Mouse (Mus musculus) CH12.LX (cell line): ENCODE data around the gene Clptm1. TPM values are rescaled to one million over a fixed set of nuclear protein-coding genes. Genes with fewer than 3 reads are reported as not detected.

Source experiments
- DNase-seq: peaks from one replicate; pipeline ENCODE4 v3.0.0-alpha.2; 2013; ENCODE audit errors: extremely low read depth
- H3K27ac ChIP-seq: 2 replicates; pipeline ENCODE4 v1.5.1; 2012; ENCODE audit warnings: low read depth, mild to moderate bottlenecking, control low read depth, moderate library complexity; ENCODE audit not compliant: insufficient read depth
- H3K27me3 ChIP-seq: replicated peaks from 2 replicates; pipeline ENCODE3; 2012; ENCODE audit warnings: inconsistent platforms
- H3K36me3 ChIP-seq, 2 experiments: replicated peaks in 1 of 2; 2 replicates each; pipeline versions ENCODE3 to v1.6.1; 2012; ENCODE audit warnings: inconsistent platforms in 1 of 2, low read length in 1 of 2, mild to moderate bottlenecking in 1 of 2, mixed read lengths in 1 of 2, moderate library complexity in 1 of 2; ENCODE audit not compliant: control insufficient read depth in 1 of 2, insufficient read depth in 1 of 2
- H3K4me1 ChIP-seq, 2 experiments: 2 replicates each; pipeline ENCODE4 v1.6.1; 2012; ENCODE audit warnings: inconsistent platforms in 1 of 2, moderate library complexity in 1 of 2; ENCODE audit not compliant: insufficient read depth in 2 of 2, control insufficient read depth in 1 of 2
- H3K4me2 ChIP-seq: 2 replicates; pipeline ENCODE4 v1.6.1; 2012; ENCODE audit warnings: low read depth, mild to moderate bottlenecking, control low read depth; ENCODE audit not compliant: poor library complexity, insufficient read depth, severe bottlenecking
- H3K4me3 ChIP-seq, 3 experiments: fragments of 150-350 bp in 1 of 3; sonication (generic) in 1 of 3; replicated peaks in 1 of 3; 2 replicates each; pipeline versions ENCODE3 to v1.5.1; 2011 to 2012; ENCODE audit warnings: low read depth in 2 of 3, low read length in 2 of 3, mild to moderate bottlenecking in 2 of 3, moderate library complexity in 2 of 3, control low read depth in 1 of 3, improper control_type of control experiment in 1 of 3, inconsistent platforms in 1 of 3, mixed read lengths in 1 of 3; ENCODE audit not compliant: poor library complexity in 1 of 3
- H3K79me2 ChIP-seq: replicated peaks from 2 replicates; pipeline ENCODE4 v1.6.1; 2012; ENCODE audit warnings: mild to moderate bottlenecking, moderate library complexity; ENCODE audit not compliant: control insufficient read depth, poor library complexity, insufficient read depth, severe bottlenecking; ENCODE audit errors: extremely low read depth
- H3K9ac ChIP-seq: 2 replicates; pipeline ENCODE4 v1.6.1; 2012; ENCODE audit warnings: low read depth, mild to moderate bottlenecking, control low read depth, moderate library complexity; ENCODE audit not compliant: insufficient read depth
- H3K9me3 ChIP-seq: replicated peaks from 2 replicates; pipeline ENCODE3; 2012; ENCODE audit warnings: low read length, inconsistent platforms, mixed read lengths
- CHD1 ChIP-seq: IDR thresholded peaks from 2 replicates; pipeline ENCODE4 v1.6.1; 2012; ENCODE audit warnings: low read depth, low read length, improper control_type of control experiment, inconsistent platforms
- CHD2 ChIP-seq: IDR thresholded peaks from 2 replicates; pipeline ENCODE4 v1.6.1; 2011; ENCODE audit warnings: low read length, improper control_type of control experiment
- CTCF ChIP-seq, 2 experiments: IDR thresholded peaks in 1 of 2; conservative IDR thresholded peaks in 1 of 2; 2 replicates each; pipeline ENCODE4 v1.5.1; 2011 to 2012; ENCODE audit warnings: low read depth in 2 of 2, low read length in 2 of 2, improper control_type of control experiment in 1 of 2, inconsistent platforms in 1 of 2, mild to moderate bottlenecking in 1 of 2, moderate library complexity in 1 of 2
- E2F4 ChIP-seq: IDR thresholded peaks from 2 replicates; pipeline ENCODE4 v1.6.1; 2011; ENCODE audit warnings: low read depth, low read length, improper control_type of control experiment; ENCODE audit not compliant: insufficient replicate concordance
- ELF1 ChIP-seq: IDR thresholded peaks from 2 replicates; pipeline ENCODE4 v1.6.1; 2014; ENCODE audit warnings: low read depth, mild to moderate bottlenecking, inconsistent platforms, low read length, improper control_type of control experiment
- EP300 ChIP-seq: IDR thresholded peaks from 2 replicates; pipeline ENCODE4 v1.6.1; 2011; ENCODE audit warnings: low read length, improper control_type of control experiment
- ETS1 ChIP-seq: conservative IDR thresholded peaks from 2 replicates; pipeline ENCODE4 v1.6.1; 2012; ENCODE audit warnings: low read depth, mild to moderate bottlenecking, inconsistent platforms, low read length, improper control_type of control experiment, moderate library complexity
- GABPA ChIP-seq: IDR thresholded peaks from 2 replicates; pipeline ENCODE4 v1.6.1; 2012; ENCODE audit warnings: low read depth, low read length, improper control_type of control experiment, inconsistent platforms; ENCODE audit not compliant: insufficient replicate concordance
- HCFC1 ChIP-seq: IDR thresholded peaks from 2 replicates; pipeline ENCODE4 v1.6.1; 2012; ENCODE audit warnings: low read depth, mild to moderate bottlenecking, inconsistent platforms, low read length, improper control_type of control experiment
- JUN ChIP-seq: IDR thresholded peaks from 2 replicates; pipeline ENCODE4 v1.6.1; 2011; ENCODE audit warnings: low read depth, mild to moderate bottlenecking, low read length, improper control_type of control experiment, moderate library complexity; ENCODE audit not compliant: insufficient read depth
- JUND ChIP-seq: conservative IDR thresholded peaks from 2 replicates; pipeline ENCODE4 v1.6.1; 2011; ENCODE audit warnings: low read depth, low read length, improper control_type of control experiment
- MAX ChIP-seq: IDR thresholded peaks from 2 replicates; pipeline ENCODE4 v1.6.1; 2011; ENCODE audit warnings: low read length, improper control_type of control experiment
- MAZ ChIP-seq: IDR thresholded peaks from 2 replicates; pipeline ENCODE4 v1.6.1; 2012; ENCODE audit warnings: low read depth, mild to moderate bottlenecking, inconsistent platforms, low read length, improper control_type of control experiment, moderate library complexity
- MEF2A ChIP-seq: IDR thresholded peaks from 2 replicates; pipeline ENCODE4 v1.6.1; 2014; ENCODE audit warnings: low read depth, mild to moderate bottlenecking, inconsistent platforms, low read length, improper control_type of control experiment, borderline replicate concordance
- MXI1 ChIP-seq: IDR thresholded peaks from 2 replicates; pipeline ENCODE4 v1.6.1; 2011; ENCODE audit warnings: mild to moderate bottlenecking, low read depth, low read length, improper control_type of control experiment
- MYC ChIP-seq: IDR thresholded peaks from 2 replicates; pipeline ENCODE4 v1.6.1; 2011; ENCODE audit warnings: low read depth, mild to moderate bottlenecking, improper control_type of control experiment, low read length
- NELFE ChIP-seq: IDR thresholded peaks from 2 replicates; pipeline ENCODE4 v1.6.1; 2011; ENCODE audit warnings: low read depth, low read length, improper control_type of control experiment
- NRF1 ChIP-seq: IDR thresholded peaks from 2 replicates; pipeline ENCODE4 v1.6.1; 2014; ENCODE audit warnings: low read depth, mild to moderate bottlenecking, inconsistent platforms, low read length, improper control_type of control experiment, moderate library complexity
- PAX5 ChIP-seq: IDR thresholded peaks from 2 replicates; pipeline ENCODE4 v1.6.1; 2012; ENCODE audit warnings: low read length, inconsistent platforms, mixed read lengths
- POLR2A ChIP-seq: IDR thresholded peaks from 2 replicates; pipeline ENCODE4 v1.6.1; 2011; ENCODE audit warnings: low read depth, mild to moderate bottlenecking, improper control_type of control experiment, low read length
- RAD21 ChIP-seq: IDR thresholded peaks from 2 replicates; pipeline ENCODE4 v1.6.1; 2011; ENCODE audit warnings: low read depth, mild to moderate bottlenecking, low read length, improper control_type of control experiment, moderate library complexity
- RCOR1 ChIP-seq: conservative IDR thresholded peaks from 2 replicates; pipeline ENCODE4 v1.6.1; 2012; ENCODE audit warnings: low read depth, mild to moderate bottlenecking, inconsistent platforms, low read length, improper control_type of control experiment
- SIN3A ChIP-seq: IDR thresholded peaks from 2 replicates; pipeline ENCODE4 v1.6.1; 2012; ENCODE audit warnings: low read length, improper control_type of control experiment, inconsistent platforms
- SMC3 ChIP-seq: IDR thresholded peaks from 2 replicates; pipeline ENCODE4 v1.6.1; 2011; ENCODE audit warnings: low read depth, low read length, improper control_type of control experiment
- TBP ChIP-seq: conservative IDR thresholded peaks from 2 replicates; pipeline ENCODE4 v1.6.1; 2011; ENCODE audit warnings: low read depth, low read length, improper control_type of control experiment
- TCF12 ChIP-seq: IDR thresholded peaks from 2 replicates; pipeline ENCODE4 v1.6.1; 2014; ENCODE audit warnings: low read depth, mild to moderate bottlenecking, inconsistent platforms, low read length, improper control_type of control experiment
- UBTF ChIP-seq: IDR thresholded peaks from 2 replicates; pipeline ENCODE4 v1.6.1; 2012; ENCODE audit warnings: low read depth, mild to moderate bottlenecking, inconsistent platforms, low read length, improper control_type of control experiment, moderate library complexity
- USF1 ChIP-seq: IDR thresholded peaks from 2 replicates; pipeline ENCODE4 v1.6.1; 2014; ENCODE audit warnings: low read depth, mild to moderate bottlenecking, inconsistent platforms, low read length, improper control_type of control experiment
- USF2 ChIP-seq: conservative IDR thresholded peaks from 2 replicates; pipeline ENCODE4 v1.6.1; 2011; ENCODE audit warnings: low read depth, low read length, improper control_type of control experiment
- ZMIZ1 ChIP-seq: IDR thresholded peaks from 2 replicates; pipeline ENCODE4 v1.6.1; 2012; ENCODE audit warnings: low read depth, mild to moderate bottlenecking, inconsistent platforms, low read length, improper control_type of control experiment
- ZNF384 ChIP-seq: IDR thresholded peaks from 2 replicates; pipeline ENCODE4 v1.6.1; 2012; ENCODE audit warnings: low read depth, low read length, improper control_type of control experiment, inconsistent platforms
- dilution Hi-C: fragments of 300-500 bp; cut with MboI; formaldehyde crosslinking; loops from 2 replicates; pipeline ENCODE4 v1.14.3; 2020; ENCODE audit warnings: low sequenced_read_pairs; ENCODE audit not compliant: extremely low pct_unique_long_range_greater_than_20kb, extremely low pct_ligation_motif_present
- in situ Hi-C: fragments of 300-500 bp; cut with MboI; formaldehyde crosslinking; loops from 3 replicates; pipeline ENCODE4 v1.14.3; 2019; ENCODE audit warnings: low sequenced_read_pairs, low pct_ligation_motif_present, low pct_unique_long_range_greater_than_20kb, mixed read lengths
- polyA plus RNA-seq: library from polyadenylated mRNA; unstranded; fragments of >175 nt; gene quantifications from 2 replicates; pipeline ENCODE4 v1.2.1, GENCODE M21; 2012; ENCODE audit warnings: low read depth; ENCODE audit not compliant: insufficient read length
- total RNA-seq, 2 experiments: library from RNA; depleted of rRNA; stranded (reverse); fragments of 300-350 nt in 1 of 2; fragments of >200 nt in 1 of 2; gene quantifications; 2 replicates each; pipeline ENCODE4 v1.2.3; 2012 to 2014

Clptm1 gene
- total and polyA plus RNA-seq, 3 experiments: 33.8 to 70.9 (median 43.6) TPM

DNA sequence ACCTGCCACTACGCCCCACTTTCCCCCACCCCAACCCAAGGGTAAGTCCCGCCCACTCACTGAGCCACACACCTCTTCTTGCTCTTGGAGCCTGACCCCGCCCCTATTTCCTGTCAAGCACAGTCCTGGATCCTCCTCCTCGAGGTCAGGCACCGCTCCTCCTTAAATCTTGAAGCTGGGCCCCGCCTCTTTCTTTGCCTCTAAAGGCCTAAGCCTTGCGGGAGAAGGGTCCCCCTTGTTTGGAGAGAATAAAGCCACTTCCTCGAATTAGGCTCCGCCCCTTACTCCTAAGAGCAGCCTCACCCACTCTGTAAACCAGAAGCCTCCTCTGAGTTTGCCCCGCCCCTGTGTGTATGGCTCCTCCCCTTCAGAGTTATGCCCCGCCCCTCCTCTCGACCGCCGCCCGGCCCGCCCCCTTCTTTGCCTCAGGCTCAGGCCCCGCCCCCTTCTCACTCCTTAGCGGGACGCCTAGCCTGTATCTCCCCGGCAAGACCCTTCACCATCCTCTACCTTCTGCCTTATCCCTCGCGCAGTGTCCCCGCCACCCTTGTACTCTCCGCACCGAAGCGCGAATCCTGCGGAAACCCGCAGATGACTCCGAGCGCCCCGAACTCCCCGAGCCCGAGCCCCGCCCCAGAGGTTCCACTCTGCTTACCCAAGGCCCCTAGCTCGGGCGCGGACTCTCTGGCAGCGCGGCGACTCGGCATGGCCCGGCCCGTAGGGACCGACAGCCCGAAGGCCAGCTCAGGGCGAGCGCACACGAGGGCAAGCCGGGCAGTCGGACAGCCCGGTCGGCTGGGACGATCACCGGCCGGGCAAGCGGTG lies 36.1 kb downstream of the Clptm1 start:
- peak overlapping the region; percentile 77 for H3K9ac ChIP-seq
- dilution Hi-C loops: no loop called here
- H3K79me2 ChIP-seq: peaks cover 5% of the 10 kb centered on the region; the same call in 1 of the 2 replicates
- TF ChIP-seq MYC: no peak
- no peak; the same call in 1 of the 2 replicates for TF ChIP-seq HCFC1
- TF ChIP-seq RAD21: no peak
- TF ChIP-seq ZMIZ1: peak; percentile 63; the same call in 1 of the 2 replicates
- no peak for TF ChIP-seq E2F4
- TF ChIP-seq JUND: no peak
- peak; percentile 64 for TF ChIP-seq POLR2A
- peak; percentile 90 for TF ChIP-seq ELF1
- TF ChIP-seq USF2: no peak
- peak; percentile 70; the same call in 1 of the 2 replicates for TF ChIP-seq MAZ
- TF ChIP-seq NELFE: no peak
- TF ChIP-seq MXI1: 0 out of 2 replicates have a peak, but pooled peaks have one; percentile 39
- no peak for TF ChIP-seq JUN
- peak; percentile 58; the same call in 1 of the 2 replicates for TF ChIP-seq CHD1
- TF ChIP-seq TCF12: peak; percentile 94
- TF ChIP-seq UBTF: peak; percentile 82
- no peak for TF ChIP-seq CHD2
- peak; percentile 78 for TF ChIP-seq TBP
- no peak for TF ChIP-seq MAX
- no peak for TF ChIP-seq CTCF (conservative IDR thresholded peaks at IDR 0.05 in 1 of 2, IDR thresholded peaks at IDR 0.05 in 1 of 2; ENCODE audit: low read depth in 2 of 2, low read length in 2 of 2)
- TF ChIP-seq GABPA: no peak
- no peak for TF ChIP-seq USF1
- peak; percentile 35 for TF ChIP-seq SIN3A
- TF ChIP-seq SMC3: no peak
- TF ChIP-seq EP300: no peak
- TF ChIP-seq ETS1: no peak
- no peak for TF ChIP-seq PAX5
- no peak for TF ChIP-seq RCOR1
- TF ChIP-seq NRF1: 0 out of 2 replicates have a peak, but pooled peaks have one; percentile 39
- TF ChIP-seq ZNF384: 0 out of 2 replicates have a peak, but pooled peaks have one; percentile 13
- no peak; the same call in 1 of the 2 replicates for TF ChIP-seq MEF2A
- peak overlapping the region; percentile 59 to 91 (median 73) for H3K4me3 ChIP-seq
- in situ Hi-C loops: no loop called here
- no peak overlapping the region; the same call in 1 of the 2 replicates for H3K4me2 ChIP-seq
- H3K4me1 ChIP-seq: peaks cover 11 to 45% of the 10 kb centered on the region in 2 experiments
- peaks cover 27 to 58% of the 10 kb centered on the region in 2 experiments for H3K36me3 ChIP-seq
- H3K27ac ChIP-seq: peak overlapping the region; percentile 96
- H3K27me3 ChIP-seq: no peaks in the 10 kb centered on the region
- no peaks in the 10 kb centered on the region for H3K9me3 ChIP-seq
- peak; percentile 100 for DNase-seq
